In the genomic region with DNA sequence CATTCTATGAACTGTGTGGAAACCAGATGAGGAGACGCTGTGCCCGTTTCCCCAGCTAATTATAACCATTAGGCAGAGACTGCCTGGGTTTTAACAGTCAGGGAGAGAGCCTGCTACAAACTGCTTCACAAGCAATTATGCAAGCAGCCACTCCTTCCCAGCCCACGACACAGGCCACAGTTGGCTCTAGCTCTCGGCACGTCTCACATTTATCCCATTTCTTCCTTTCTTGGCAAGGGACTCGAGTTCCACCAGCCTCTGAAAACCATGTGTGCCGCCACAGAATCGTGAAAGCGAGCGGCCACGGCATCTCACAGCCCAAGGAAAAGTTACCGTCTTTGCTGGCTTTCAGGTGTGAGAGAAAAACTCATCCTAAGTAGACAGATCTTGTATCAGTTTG, we compare ENCODE assay signal across 9 mouse cellular contexts. TPM values are rescaled to one million over a fixed set of nuclear protein-coding genes. Genes with fewer than 3 reads are reported as not detected.
A peak's percentile ranks its signal among the peaks of the same experiment; 100 is the strongest.
DNase-seq lines count a peak whose midpoint lies in the region; ATAC-seq and TF ChIP-seq lines count a peak whose summit lies in the region.
"Had no signal": no experiment of that assay in that cellular context is flagged by ENCODE, and none has a peak within 500 bp of the region (broad histone marks: within the 10 kb centered on the region; RNA-seq: fewer than 3 reads in every experiment).

No protein-coding gene starts in this region.

- H3K27me3 ChIP-seq in midbrain, postnatal 0 days (ENCODE audit: insufficient read depth, low read length) = no peaks in the 10 kb centered on the region
- H3K27me3 ChIP-seq in midbrain, embryonic 16.5 days (ENCODE audit: control insufficient read depth, insufficient read depth, low read depth, low read length) = no peaks in the 10 kb centered on the region
- no peaks in the 10 kb centered on the region for H3K27me3 ChIP-seq in lung, embryonic 14.5 days (ENCODE audit: insufficient read depth, low read length)
- H3K27me3 ChIP-seq in midbrain, embryonic 10.5 days (ENCODE audit: low read depth, poor library complexity, severe bottlenecking) = no peaks in the 10 kb centered on the region
- H3K27me3 ChIP-seq: liver, embryonic 15.5 days had no signal

- H3K4me2 ChIP-seq in midbrain, postnatal 0 days (ENCODE audit: low read depth, low read length, poor library complexity, severe bottlenecking) = no peak overlapping the region
- no peak overlapping the region for H3K4me2 ChIP-seq in midbrain, embryonic 16.5 days (ENCODE audit: low read length)
- H3K4me2 ChIP-seq in lung, embryonic 14.5 days = no peak overlapping the region
- H3K4me2 ChIP-seq: liver, embryonic 15.5 days had no signal

- no peak overlapping the region for H3K9ac ChIP-seq in midbrain, postnatal 0 days (replicated peaks; ENCODE audit: low read length, poor library complexity, severe bottlenecking)
- H3K9ac ChIP-seq in midbrain, embryonic 16.5 days (ENCODE audit: low read depth, low read length) = no peak overlapping the region
- no peak overlapping the region for H3K9ac ChIP-seq in lung, embryonic 14.5 days
- H3K9ac ChIP-seq: liver, embryonic 15.5 days had no signal

- H3K9me3 ChIP-seq in midbrain, postnatal 0 days (ENCODE audit: low read length) = no peaks in the 10 kb centered on the region
- no peaks in the 10 kb centered on the region for H3K9me3 ChIP-seq in midbrain, embryonic 16.5 days (replicated peaks; ENCODE audit: control insufficient read depth, low read length, poor library complexity, severe bottlenecking)
- H3K9me3 ChIP-seq in lung, embryonic 14.5 days (ENCODE audit: low read depth, low read length) = no peaks in the 10 kb centered on the region
- H3K9me3 ChIP-seq in midbrain, embryonic 10.5 days (replicated peaks) = no peaks in the 10 kb centered on the region
- H3K9me3 ChIP-seq: liver, embryonic 15.5 days had no signal

- no peaks in the 10 kb centered on the region for H3K36me3 ChIP-seq in midbrain, postnatal 0 days (ENCODE audit: insufficient read depth, low read length)
- no peaks in the 10 kb centered on the region for H3K36me3 ChIP-seq in midbrain, embryonic 16.5 days (ENCODE audit: control insufficient read depth, insufficient read depth, low read length)
- H3K36me3 ChIP-seq in lung, embryonic 14.5 days (ENCODE audit: insufficient read depth) = no peaks in the 10 kb centered on the region
- no peaks in the 10 kb centered on the region for H3K36me3 ChIP-seq in midbrain, embryonic 10.5 days
- H3K36me3 ChIP-seq: liver, embryonic 15.5 days had no signal

- DNase-seq in midbrain, postnatal 0 days (ENCODE audit: low spot score) = peak; percentile 36
- peak; percentile 47 to 68 for DNase-seq in gastrocnemius, adult 8-10 months (ENCODE audit: low spot score in 2 of 2)
- peak; percentile 13 for DNase-seq in kidney, postnatal 14 days
- peak; percentile 78 for DNase-seq in lung, embryonic 14.5 days
- no peak for DNase-seq in spleen, postnatal 14 days (ENCODE audit: low spot score in 2 of 2)
- no peak for DNase-seq in midbrain, embryonic 10.5 days (ENCODE audit: low spot score)

- no peak overlapping the region for H3K27ac ChIP-seq in midbrain, postnatal 0 days (ENCODE audit: low read depth, low read length)
- no peak overlapping the region for H3K27ac ChIP-seq in midbrain, embryonic 16.5 days (ENCODE audit: low read length)
- H3K27ac ChIP-seq in lung, embryonic 14.5 days (ENCODE audit: low read depth) = peak overlapping the region; percentile 42
- no peak overlapping the region for H3K27ac ChIP-seq in midbrain, embryonic 10.5 days (replicated peaks)
- H3K27ac ChIP-seq: liver, embryonic 15.5 days had no signal

- TF ChIP-seq CTCF in midbrain, postnatal 0 days (IDR thresholded peaks at IDR 0.05) = no peak
- no peak for TF ChIP-seq CTCF in lung, embryonic 14.5 days (IDR thresholded peaks at IDR 0.05; ENCODE audit: low read depth)

- H3K4me3 ChIP-seq in midbrain, postnatal 0 days (ENCODE audit: low read depth, low read length) = no peak overlapping the region
- H3K4me3 ChIP-seq in midbrain, embryonic 16.5 days (ENCODE audit: low read depth, low read length) = no peak overlapping the region
- no peak overlapping the region for H3K4me3 ChIP-seq in lung, embryonic 14.5 days (ENCODE audit: low read depth, low read length)
- H3K4me3 ChIP-seq in midbrain, embryonic 10.5 days = no peak overlapping the region
- H3K4me3 ChIP-seq: liver, embryonic 15.5 days had no signal

- no peaks in the 10 kb centered on the region for H3K4me1 ChIP-seq in midbrain, postnatal 0 days (ENCODE audit: insufficient read depth, low read length)
- no peaks in the 10 kb centered on the region for H3K4me1 ChIP-seq in midbrain, embryonic 16.5 days (ENCODE audit: control insufficient read depth, insufficient read depth, low read length)
- H3K4me1 ChIP-seq in lung, embryonic 14.5 days (ENCODE audit: insufficient read depth) = peaks cover 4% of the 10 kb centered on the region; the same call in 1 of the 2 replicates
- no peaks in the 10 kb centered on the region for H3K4me1 ChIP-seq in midbrain, embryonic 10.5 days
- H3K4me1 ChIP-seq: liver, embryonic 15.5 days had no signal

- 66% methylated on average over 12 of the region's 12 CpGs for WGBS in midbrain, postnatal 0 days
- WGBS in midbrain, embryonic 16.5 days = 77% methylated on average over 12 of the region's 12 CpGs
- 44% methylated on average over 12 of the region's 12 CpGs for WGBS in lung, embryonic 14.5 days
- 77% methylated on average over 12 of the region's 12 CpGs for WGBS in midbrain, embryonic 10.5 days

- no peak for ATAC-seq in midbrain, postnatal 0 days (ENCODE audit: low FRiP score)
- no peak for ATAC-seq in midbrain, embryonic 16.5 days
- ATAC-seq in lung, embryonic 14.5 days (ENCODE audit: insufficient read depth) = peak; percentile 57; the same call in 1 of the 2 replicates
- ATAC-seq in megakaryocyte, adult 5-6 weeks (ENCODE audit: poor library complexity, severe bottlenecking) = no peak

RNA-seq across cellular contexts. Expression of a gene that starts 5.5 kb away (rescaled TPM):
- total RNA-seq in midbrain, postnatal 0 days (2014; rRNA removed) = 29.5 and 40.6 TPM in 2 replicates
- 4.7 and 4.8 TPM in 2 replicates for polyA plus RNA-seq in midbrain, postnatal 0 days (2015; fragmentation: Nextera tagmentation; extraction: Ambion mirVana)
- polyA plus RNA-seq in midbrain, embryonic 16.5 days (2015; fragmentation: Nextera tagmentation; extraction: Ambion mirVana) = 5.9 and 7.8 TPM in 2 replicates
- 10 to 100 TPM; 12.8 to 21.0 (median 16.7) TPM for total RNA-seq in gastrocnemius, adult 8-10 months (2022)
- polyA plus RNA-seq in lung, embryonic 14.5 days (2014; fragmentation: Nextera tagmentation; extraction: Ambion mirVana) = 63.0 and 74.6 TPM in 2 replicates
- 0.02 TPM in 1 of 2 replicates, not detected in the other for total RNA-seq in megakaryocyte, adult 5-6 weeks (2015)
- total RNA-seq in megakaryocyte, adult 5-6 weeks (2017) = not detected in 2 replicates
- polyA plus RNA-seq in midbrain, embryonic 10.5 days (2016; fragmentation: Nextera tagmentation; extraction: Ambion mirVana) = 3.0 and 5.4 TPM in 2 replicates

Comparison
In these comparisons a context has a peak if more than half of its experiments do, and no peak if none do; other contexts are left out.
1. DNase-seq: peak in midbrain, postnatal 0 days (single experiment), gastrocnemius, adult 8-10 months (2 of 2), kidney, postnatal 14 days (single experiment) and lung, embryonic 14.5 days (single experiment); none in spleen, postnatal 14 days (0 of 2) and midbrain, embryonic 10.5 days (single experiment).